Mouse (Mus musculus) brain, adult 2 months (tissue): ENCODE results near the gene Tmem129.

ENCODE experiments used
- DNase-seq: peaks from one replicate; pipeline ENCODE4 v3.0.0; 2011; ENCODE audit warnings: low read depth, low spot score

Tmem129 gene

DNA sequence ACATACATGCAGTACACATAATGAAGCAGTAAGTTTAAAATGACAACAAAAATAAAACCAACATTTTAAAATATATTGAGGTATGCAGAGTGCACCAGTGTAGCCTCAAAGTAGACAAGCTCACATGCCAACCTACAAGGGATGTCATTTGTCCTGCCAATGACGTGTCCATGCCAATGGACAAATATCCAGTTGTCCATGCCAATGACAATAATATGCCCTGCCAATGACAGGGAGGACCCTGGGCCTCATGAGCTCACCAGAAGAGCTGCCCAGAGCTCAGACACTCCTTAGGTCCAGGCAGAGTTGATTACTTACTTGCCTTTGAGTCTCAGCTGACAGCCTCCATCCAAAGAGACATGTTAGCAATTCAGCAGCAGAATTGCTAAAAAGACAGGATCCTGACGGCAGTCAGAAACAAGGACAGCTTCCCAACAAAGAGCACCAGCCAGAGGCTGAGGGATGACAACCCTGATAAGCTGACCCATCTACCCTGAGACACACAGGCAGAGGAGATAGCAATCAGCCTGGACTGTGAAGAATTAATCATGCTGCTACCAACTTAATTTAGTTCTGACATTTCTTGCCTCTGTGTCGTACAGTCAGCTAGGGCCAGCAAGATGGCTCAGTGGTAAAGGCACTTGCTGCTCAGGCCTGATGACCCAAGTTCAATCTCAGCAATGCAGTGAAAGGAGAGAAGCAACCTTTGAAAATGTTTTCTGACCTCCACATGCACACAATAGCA is 20.4 kb downstream of the Tmem129 start:
- no peak for DNase-seq

DNA sequence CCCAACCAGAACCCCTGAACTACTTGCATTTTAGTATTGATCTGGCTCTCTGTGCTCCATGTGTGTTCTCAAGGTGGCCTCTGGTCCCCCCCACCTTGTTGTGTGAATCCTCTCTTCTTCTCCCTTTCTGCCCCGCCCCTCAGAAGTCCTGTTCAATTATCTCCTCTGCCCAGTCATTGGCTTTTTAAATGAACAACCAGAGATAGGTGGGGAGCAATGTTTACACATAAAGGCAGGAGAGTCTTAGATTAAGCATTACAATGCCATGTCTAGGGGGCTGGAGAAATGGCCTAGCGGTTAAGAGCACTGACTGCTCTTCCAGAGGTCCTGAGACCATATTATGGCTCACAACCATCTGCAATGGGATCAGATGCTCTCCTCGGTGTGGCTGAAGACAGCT is 22.9 kb downstream of the Tmem129 start:
- DNase-seq = no peak

DNA sequence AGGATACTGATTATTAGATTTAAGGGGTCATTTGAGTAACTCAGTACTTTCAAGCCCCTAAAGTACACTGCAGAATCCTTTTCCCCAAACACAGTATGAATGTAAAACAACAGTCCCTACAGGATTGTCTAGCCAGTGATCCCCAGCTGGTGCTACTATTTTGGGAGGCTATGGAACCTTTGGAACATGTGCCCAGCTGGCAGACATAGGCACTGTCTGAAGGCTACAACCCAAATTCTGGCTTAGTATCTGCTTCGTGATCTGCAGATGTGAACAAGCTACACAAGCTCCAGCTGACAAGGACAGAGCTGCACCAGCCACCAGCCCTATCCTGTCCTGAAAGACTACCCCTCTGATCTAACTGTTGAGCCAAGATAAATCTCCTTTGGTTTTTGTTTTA is 25.7 kb downstream of the Tmem129 start:
- peak; percentile 55 for DNase-seq

DNA sequence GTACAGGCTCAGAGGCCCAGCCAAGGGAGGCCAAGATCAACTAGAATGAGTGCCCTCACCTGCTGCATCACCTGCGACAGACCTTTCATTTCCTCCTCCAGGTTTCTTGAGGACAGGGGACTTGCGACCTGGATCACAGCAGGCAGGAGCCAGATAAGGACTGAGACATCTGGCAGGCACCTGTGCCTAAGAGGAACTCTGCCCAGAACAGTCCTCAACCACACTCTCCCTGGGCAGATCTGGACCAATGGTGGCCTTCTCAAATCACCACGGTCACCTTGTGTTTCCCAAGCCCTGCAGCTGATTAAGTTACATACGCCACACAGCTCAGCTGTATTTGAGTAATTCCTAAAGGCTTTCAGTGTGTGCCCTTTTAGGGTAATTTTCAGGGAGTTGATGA is 27.6 kb downstream of the Tmem129 start:
- DNase-seq = no peak

DNA sequence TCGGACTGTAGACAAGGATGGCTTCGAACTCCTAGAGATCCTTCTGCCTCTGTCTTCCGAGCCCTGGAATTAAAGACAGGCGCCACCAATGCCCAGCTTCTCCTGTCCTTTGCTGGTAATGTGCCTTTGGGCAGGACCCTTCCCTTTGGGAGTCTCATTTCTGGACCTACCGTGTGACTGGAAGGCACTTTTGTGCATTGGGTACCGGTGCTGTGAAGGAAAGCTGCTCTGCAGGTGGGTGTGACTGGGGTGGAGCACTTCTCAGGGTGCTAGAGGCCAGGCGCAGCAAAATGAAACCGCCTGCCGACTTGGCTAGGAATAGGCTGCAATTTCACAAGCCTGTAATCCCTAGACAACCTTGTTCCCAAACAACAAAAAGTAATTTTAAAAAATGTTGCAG is 28.2 kb downstream of the Tmem129 start:
- DNase-seq = peak; percentile 48

DNA sequence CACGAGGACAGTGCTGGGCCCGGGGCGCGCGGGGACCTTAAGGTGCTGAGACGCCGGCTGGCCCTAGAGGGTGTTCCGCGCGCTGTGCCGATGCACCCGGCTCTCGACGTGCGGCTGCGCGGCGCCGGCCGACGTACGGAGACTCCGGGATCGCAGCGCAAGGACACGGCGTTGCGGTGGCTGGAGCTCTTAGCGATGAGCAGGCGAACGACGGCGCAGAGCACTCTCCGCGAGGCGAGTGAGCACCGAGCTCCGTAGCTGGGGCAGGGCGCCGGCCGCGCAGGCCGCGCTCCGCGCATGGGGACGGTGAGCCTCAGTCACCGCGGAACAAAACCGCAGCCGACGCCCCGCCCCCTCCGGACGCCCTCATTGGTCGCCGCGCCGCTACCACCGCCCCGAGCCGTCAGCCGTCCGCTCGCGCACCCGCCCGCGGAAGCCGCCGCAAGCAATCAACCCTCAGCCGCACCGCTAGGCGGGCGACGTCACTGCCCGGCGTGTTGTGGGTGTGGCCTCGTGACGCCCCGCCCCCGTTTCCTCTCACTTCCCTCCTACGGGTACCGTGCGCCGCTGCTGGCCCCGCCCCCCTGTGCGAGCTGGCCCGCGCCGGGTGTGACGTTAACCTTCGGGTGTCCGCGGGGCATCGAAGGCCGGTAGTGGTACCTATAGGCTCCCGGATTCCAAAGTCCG is 28.8 kb downstream of the Tmem129 start, which contains the start of the genes Fam53a and Gm9903:
Gene Fam53a (minus strand): TSS at position 335 of the 687 bp plus-strand sequence.
Gene Gm9903 (plus strand): TSS at position 625 of the 687 bp plus-strand sequence.
- peak; percentile 98 for DNase-seq

DNA sequence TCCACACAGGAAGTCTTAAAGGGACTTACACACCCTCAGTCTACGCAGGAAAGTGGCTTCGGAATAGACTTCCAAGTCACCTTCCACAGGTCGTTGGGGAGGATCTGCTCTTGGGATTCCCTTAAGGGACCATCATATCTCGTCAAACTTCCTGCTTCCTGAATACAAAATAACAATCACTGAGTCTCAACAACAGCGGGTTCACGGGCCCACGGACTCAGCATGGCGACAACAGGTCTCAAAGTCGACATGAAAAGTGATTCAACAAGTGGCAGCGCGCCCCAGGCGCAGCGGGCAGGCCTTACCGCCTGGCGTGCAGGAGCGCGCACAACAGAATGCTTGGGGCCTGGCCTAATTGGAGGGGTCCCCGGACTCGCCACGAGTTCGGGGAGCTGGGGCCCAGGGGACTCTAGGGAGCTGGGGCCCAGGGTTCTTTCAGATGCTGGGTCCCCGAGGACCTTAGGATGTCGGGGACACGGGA is 29.4 kb downstream of the Tmem129 start:
- DNase-seq = peak; percentile 49

DNA sequence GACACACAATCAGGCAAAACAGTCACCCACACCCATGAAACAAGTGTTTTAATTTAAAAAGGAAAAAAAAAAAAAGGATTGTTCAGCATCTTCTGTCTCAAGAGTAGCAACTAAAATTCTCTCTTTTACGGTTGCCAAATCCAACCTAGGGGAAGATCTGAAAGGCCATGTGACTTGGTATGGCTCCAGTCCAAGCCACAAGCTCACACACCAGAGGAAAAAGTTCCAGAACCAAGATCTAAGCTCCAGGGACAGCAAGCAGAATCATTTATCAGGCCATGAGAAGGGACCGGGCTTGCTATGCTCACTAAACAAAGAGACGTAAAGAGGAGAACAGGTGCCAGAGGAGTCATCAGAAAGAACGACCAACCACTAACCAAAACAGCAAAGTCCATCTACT is 30.2 kb downstream of the Tmem129 start:
- DNase-seq = peak; percentile 33

DNA sequence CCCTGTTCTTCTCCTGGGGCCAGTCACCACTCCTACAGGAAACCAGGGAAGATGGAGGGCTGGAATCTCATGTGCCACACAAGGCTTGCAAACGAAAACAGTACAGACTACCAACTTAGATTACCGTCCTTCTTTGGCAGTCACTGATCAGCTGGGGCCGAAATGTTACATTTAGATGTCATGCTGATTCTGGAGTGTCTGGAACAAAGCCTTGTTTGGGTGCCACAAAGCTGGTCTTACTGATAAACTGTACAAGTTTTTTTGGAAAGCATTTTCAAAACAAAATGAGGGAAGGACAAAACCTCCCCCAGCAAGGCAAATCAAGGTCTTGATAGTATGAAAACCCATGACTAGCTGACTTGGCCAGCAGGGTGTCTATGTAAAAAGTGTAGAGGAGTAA is 34.5 kb downstream of the Tmem129 start:
- DNase-seq = no peak

DNA sequence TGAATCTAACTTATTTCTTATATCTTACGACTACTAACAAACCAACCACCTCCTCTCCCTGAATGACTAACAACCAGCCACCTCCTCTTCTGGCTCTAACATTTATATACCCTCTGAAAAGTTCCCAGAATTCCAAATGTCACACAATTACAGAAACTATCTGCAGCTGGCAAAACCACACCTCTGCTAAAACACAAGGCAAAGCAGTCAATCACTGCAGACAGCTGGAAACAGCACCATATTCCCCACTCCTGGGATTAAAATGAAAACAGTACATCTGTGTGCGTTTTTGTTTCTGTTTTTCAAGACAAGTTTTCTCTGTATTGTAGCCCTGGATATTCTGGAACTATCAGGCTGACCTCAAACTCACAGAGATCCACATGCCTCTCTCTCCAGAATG is 35.5 kb downstream of the Tmem129 start:
- DNase-seq = peak; percentile 13

DNA sequence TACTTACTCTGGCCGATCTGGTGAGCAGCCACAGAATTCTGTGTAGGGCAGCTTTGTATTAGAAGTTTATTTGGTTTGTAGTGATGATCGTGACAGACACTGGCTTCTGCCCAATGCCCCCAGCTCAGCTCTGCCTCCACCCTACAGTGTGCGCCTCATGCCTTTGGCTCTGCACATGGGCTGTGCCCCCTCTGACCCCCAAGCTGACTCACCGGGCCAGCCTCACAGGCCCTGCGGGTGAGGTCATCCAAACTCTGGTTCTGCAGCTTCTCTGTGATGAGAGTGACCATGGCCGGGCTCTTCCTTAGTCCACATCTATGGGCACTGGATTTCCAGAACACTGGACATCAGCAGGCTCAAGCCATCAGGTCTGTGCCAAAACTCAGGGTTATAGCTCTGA is 43.8 kb downstream of the Tmem129 start:
- DNase-seq = no peak

DNA sequence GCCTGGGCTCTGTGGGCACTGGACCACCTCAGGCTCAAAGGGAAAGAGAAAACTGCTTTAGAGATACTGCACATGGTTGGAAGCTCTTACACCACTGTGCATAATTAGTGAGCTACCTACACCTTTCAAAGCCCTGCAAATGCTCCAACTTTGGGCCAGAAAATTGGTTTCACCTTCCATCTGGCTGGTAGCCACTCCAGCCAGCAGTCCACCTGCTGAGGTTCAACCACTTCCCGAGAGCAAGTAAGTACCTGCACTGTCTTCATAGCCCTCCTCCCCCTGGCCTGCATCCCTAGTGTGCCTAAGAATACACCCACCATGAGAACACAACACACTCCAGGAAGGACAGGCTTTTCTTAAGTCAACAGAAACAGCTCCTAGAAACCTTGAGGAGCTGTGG is 46.4 kb downstream of the Tmem129 start:
- peak; percentile 26 for DNase-seq

DNA sequence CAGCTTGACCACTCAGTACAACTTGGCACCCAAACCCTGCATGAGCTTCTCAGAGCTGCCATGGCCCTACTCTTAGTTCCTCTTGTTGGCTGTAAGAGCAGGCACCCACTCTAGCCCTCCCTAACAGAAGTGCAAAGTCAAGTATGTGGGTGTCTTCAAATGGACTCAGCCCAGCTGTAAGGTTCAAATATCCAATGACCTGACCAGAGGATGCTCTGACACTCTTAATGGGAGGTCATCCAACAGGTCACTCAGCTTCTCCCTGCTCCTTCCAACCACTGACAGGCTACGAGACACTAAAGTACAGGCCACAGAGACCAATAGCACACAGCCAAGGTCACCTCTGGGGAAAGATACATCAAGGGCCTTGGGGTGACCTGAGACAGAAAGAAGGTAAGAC is 49.0 kb downstream of the Tmem129 start:
- DNase-seq = no peak

DNA sequence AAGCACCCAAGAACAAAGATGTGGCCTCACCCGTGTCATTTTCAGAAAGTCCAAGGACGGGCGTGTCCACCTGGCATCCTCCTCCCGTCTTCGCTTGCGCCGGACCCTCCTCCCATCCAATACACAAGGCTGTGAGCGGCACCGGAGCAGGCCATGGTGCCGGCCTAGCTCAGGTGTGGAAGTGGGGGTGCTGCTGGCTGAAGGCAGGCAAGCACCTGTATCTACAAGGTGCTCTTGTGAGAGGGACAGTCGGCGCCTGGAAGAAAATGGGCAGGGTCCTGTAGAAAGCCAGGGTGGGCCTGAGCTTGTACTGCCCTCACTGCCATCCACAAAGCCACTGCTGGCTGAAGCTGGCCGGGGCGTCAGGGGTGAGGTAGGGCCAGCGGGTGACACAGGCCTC is 50.8 kb downstream of the Tmem129 start:
- DNase-seq = no peak

DNA sequence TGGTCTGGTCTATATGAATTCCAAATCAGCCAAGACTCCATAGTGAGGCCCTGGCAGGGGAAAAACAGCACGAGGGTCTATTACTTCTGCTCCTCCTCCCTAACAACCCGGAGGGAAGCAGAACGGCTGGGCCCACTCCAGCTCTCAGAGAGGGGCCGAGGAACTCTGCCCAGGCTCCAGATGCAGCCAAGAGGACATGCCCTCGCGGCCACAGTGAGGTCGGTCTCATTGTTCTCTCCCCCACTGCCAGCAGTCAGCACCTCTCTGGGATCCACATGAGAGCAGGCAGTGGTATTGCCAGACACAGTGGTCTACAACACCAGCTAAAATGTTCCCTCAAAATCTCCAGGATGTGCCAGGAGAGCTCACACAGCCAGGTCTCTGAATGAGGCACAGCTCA is 51.6 kb downstream of the Tmem129 start:
- DNase-seq = no peak

DNA sequence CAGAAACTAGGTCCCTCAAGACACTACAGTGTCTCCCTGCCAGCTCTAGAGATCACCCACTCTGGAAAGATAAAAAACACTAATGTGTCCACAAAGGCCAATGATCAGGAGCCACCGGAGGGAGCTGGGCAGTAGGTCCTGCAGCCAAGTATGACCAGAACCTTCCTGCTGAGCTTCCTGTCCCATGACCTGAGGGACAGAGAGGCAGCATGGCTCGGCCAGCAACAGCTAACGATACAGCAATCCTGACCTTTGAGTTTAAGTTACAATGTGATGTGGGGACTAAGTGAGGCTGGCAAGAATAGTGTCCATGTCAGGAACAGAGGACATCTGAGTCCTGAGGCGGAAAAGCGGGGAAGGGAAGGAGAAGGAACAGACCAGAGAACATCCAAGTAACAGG is 52.9 kb downstream of the Tmem129 start:
- DNase-seq = peak; percentile 34
